Mouse (Mus musculus) MEL (cell line): ENCODE data around the gene Ifi27l2a. TPM values are rescaled to one million over a fixed set of nuclear protein-coding genes. Genes with fewer than 3 reads are reported as not detected.

Source experiments
- DNase-seq: peaks from one replicate; pipeline ENCODE4 v3.0.0; 2011; ENCODE audit warnings: low read depth, low spot score
- H3K27ac ChIP-seq: 2 replicates; pipeline ENCODE4 v1.5.1; 2012; ENCODE audit warnings: low read depth, mild to moderate bottlenecking, control low read depth, low read length, moderate library complexity; ENCODE audit not compliant: control insufficient read depth
- H3K27me3 ChIP-seq, 2 experiments: fragments of 150-350 bp in 1 of 2; sonication (generic) in 1 of 2; 2 replicates each; pipeline ENCODE4 v1.6.1; 2012; ENCODE audit warnings: low read length in 2 of 2, mild to moderate bottlenecking in 2 of 2, improper control_type of control experiment in 1 of 2, moderate library complexity in 1 of 2; ENCODE audit not compliant: insufficient read depth in 2 of 2, control insufficient read depth in 1 of 2
- H3K36me3 ChIP-seq, 2 experiments: 2 replicates each; pipeline ENCODE4 v1.6.1; 2012 to 2014; ENCODE audit warnings: low read length in 2 of 2, improper control_type of control experiment in 1 of 2, inconsistent platforms in 1 of 2, mild to moderate bottlenecking in 1 of 2; ENCODE audit not compliant: insufficient read depth in 2 of 2, control insufficient read depth in 1 of 2
- H3K4me1 ChIP-seq, 2 experiments: fragments of 150-350 bp in 1 of 2; sonication (generic) in 1 of 2; 2 replicates each; pipeline ENCODE4 v1.6.1; 2012; ENCODE audit warnings: low read length in 2 of 2, improper control_type of control experiment in 1 of 2, mild to moderate bottlenecking in 1 of 2; ENCODE audit not compliant: insufficient read depth in 2 of 2, control insufficient read depth in 1 of 2
- H3K4me3 ChIP-seq, 2 experiments: fragments of 150-350 bp in 1 of 2; sonication (generic) in 1 of 2; 2 replicates each; pipeline ENCODE4 v1.5.1; 2012; ENCODE audit warnings: low read depth in 2 of 2, low read length in 2 of 2, mild to moderate bottlenecking in 2 of 2, moderate library complexity in 2 of 2, control low read depth in 1 of 2, improper control_type of control experiment in 1 of 2; ENCODE audit not compliant: control insufficient read depth in 1 of 2, insufficient read depth in 1 of 2
- H3K79me2 ChIP-seq: 2 replicates; pipeline ENCODE4 v1.6.1; 2012; ENCODE audit warnings: mild to moderate bottlenecking, low read length, moderate library complexity; ENCODE audit not compliant: control insufficient read depth, poor library complexity, insufficient read depth
- H3K9ac ChIP-seq: 2 replicates; pipeline ENCODE4 v1.6.1; 2012; ENCODE audit warnings: low read depth, mild to moderate bottlenecking, control low read depth, low read length, moderate library complexity; ENCODE audit not compliant: control insufficient read depth, poor library complexity, severe bottlenecking
- H3K9me3 ChIP-seq: fragments of 150-350 bp; sonication (generic); replicated peaks from 2 replicates; pipeline ENCODE4 v1.6.1; 2012; ENCODE audit warnings: mild to moderate bottlenecking, low read length, improper control_type of control experiment, moderate library complexity; ENCODE audit not compliant: insufficient read depth
- BHLHE40 ChIP-seq: IDR thresholded peaks from 2 replicates; pipeline ENCODE4 v1.6.1; 2012; ENCODE audit warnings: low read depth, mild to moderate bottlenecking, inconsistent platforms, low read length, improper control_type of control experiment, borderline replicate concordance
- CHD2 ChIP-seq: IDR thresholded peaks from 2 replicates; pipeline ENCODE4 v1.6.1; 2011; ENCODE audit warnings: low read length, improper control_type of control experiment
- CTCF ChIP-seq, 3 experiments: IDR thresholded peaks in 2 of 3; conservative IDR thresholded peaks in 1 of 3; 2 replicates each; pipeline ENCODE4 v1.5.1; 2011 to 2012; ENCODE audit warnings: low read length in 3 of 3, low read depth in 2 of 3, mild to moderate bottlenecking in 2 of 3, improper control_type of control experiment in 1 of 3, inconsistent platforms in 1 of 3, mixed read lengths in 1 of 3, moderate library complexity in 1 of 3; ENCODE audit not compliant: control insufficient read depth in 1 of 3, insufficient read depth in 1 of 3, poor library complexity in 1 of 3, severe bottlenecking in 1 of 3
- E2F4 ChIP-seq: IDR thresholded peaks from 2 replicates; pipeline ENCODE4 v1.6.1; 2011; ENCODE audit warnings: low read depth, low read length, improper control_type of control experiment, borderline replicate concordance
- ELF1 ChIP-seq: IDR thresholded peaks from 2 replicates; pipeline ENCODE4 v1.6.1; 2014; ENCODE audit warnings: low read depth, mild to moderate bottlenecking, inconsistent platforms, low read length, improper control_type of control experiment, moderate library complexity
- GABPA ChIP-seq: IDR thresholded peaks from 2 replicates; pipeline ENCODE4 v1.6.1; 2012; ENCODE audit warnings: low read depth, mild to moderate bottlenecking, inconsistent platforms, low read length, improper control_type of control experiment, moderate library complexity
- GATA1 ChIP-seq: IDR thresholded peaks from 2 replicates; pipeline ENCODE4 v1.6.1; 2011; ENCODE audit warnings: low read depth, low read length, improper control_type of control experiment
- MAX ChIP-seq: IDR thresholded peaks from 2 replicates; pipeline ENCODE4 v1.6.1; 2011; ENCODE audit warnings: low read length, improper control_type of control experiment
- MAZ ChIP-seq: IDR thresholded peaks from 2 replicates; pipeline ENCODE4 v1.6.1; 2012; ENCODE audit warnings: low read depth, mild to moderate bottlenecking, inconsistent platforms, low read length, improper control_type of control experiment
- MEF2A ChIP-seq: IDR thresholded peaks from 2 replicates; pipeline ENCODE4 v1.6.1; 2014; ENCODE audit warnings: low read depth, mild to moderate bottlenecking, inconsistent platforms, low read length, improper control_type of control experiment; ENCODE audit not compliant: poor library complexity, insufficient replicate concordance, severe bottlenecking; ENCODE audit errors: extremely low read depth
- MXI1 ChIP-seq: IDR thresholded peaks from 2 replicates; pipeline ENCODE4 v1.6.1; 2011; ENCODE audit warnings: mild to moderate bottlenecking, low read depth, low read length, improper control_type of control experiment
- MYB ChIP-seq: IDR thresholded peaks from 2 replicates; pipeline ENCODE4 v1.6.1; 2011; ENCODE audit warnings: mild to moderate bottlenecking, low read depth, low read length, improper control_type of control experiment
- MYC ChIP-seq: IDR thresholded peaks from 2 replicates; pipeline ENCODE4 v1.6.1; 2011; ENCODE audit warnings: low read depth, mild to moderate bottlenecking, low read length, improper control_type of control experiment, moderate library complexity
- NELFE ChIP-seq: IDR thresholded peaks from 2 replicates; pipeline ENCODE4 v1.6.1; 2011; ENCODE audit warnings: low read depth, low read length, improper control_type of control experiment
- NRF1 ChIP-seq: IDR thresholded peaks from 2 replicates; pipeline ENCODE4 v1.6.1; 2014; ENCODE audit warnings: low read depth, mild to moderate bottlenecking, inconsistent platforms, low read length, improper control_type of control experiment, moderate library complexity; ENCODE audit not compliant: poor library complexity, insufficient read depth, severe bottlenecking
- POLR2AphosphoS2 ChIP-seq: IDR thresholded peaks from 2 replicates; pipeline ENCODE4 v1.6.1; 2011; ENCODE audit warnings: low read length, improper control_type of control experiment
- RAD21 ChIP-seq: IDR thresholded peaks from 2 replicates; pipeline ENCODE4 v1.6.1; 2011; ENCODE audit warnings: mild to moderate bottlenecking, low read depth, low read length, improper control_type of control experiment
- TBP ChIP-seq: IDR thresholded peaks from 2 replicates; pipeline ENCODE4 v1.8.0; 2011; ENCODE audit warnings: low read depth, low read length, improper control_type of control experiment
- UBTF ChIP-seq: IDR thresholded peaks from 2 replicates; pipeline ENCODE4 v1.6.1; 2012; ENCODE audit warnings: low read depth, mild to moderate bottlenecking, inconsistent platforms, low read length, improper control_type of control experiment, moderate library complexity, borderline replicate concordance; ENCODE audit not compliant: insufficient read depth
- USF1 ChIP-seq: IDR thresholded peaks from 2 replicates; pipeline ENCODE4 v1.6.1; 2014; ENCODE audit warnings: low read depth, mild to moderate bottlenecking, inconsistent platforms, low read length, improper control_type of control experiment, moderate library complexity
- USF2 ChIP-seq, 2 experiments: IDR thresholded peaks; 2 replicates each; pipeline ENCODE4 v1.6.1; 2011 to 2012; ENCODE audit warnings: improper control_type of control experiment in 2 of 2, low read length in 2 of 2, borderline replicate concordance in 1 of 2, inconsistent platforms in 1 of 2, low read depth in 1 of 2, mild to moderate bottlenecking in 1 of 2; ENCODE audit not compliant: insufficient read depth in 1 of 2
- ZC3H11A ChIP-seq: IDR thresholded peaks from 2 replicates; pipeline ENCODE4 v1.6.1; 2012; ENCODE audit warnings: low read depth, mild to moderate bottlenecking, inconsistent platforms, low read length, improper control_type of control experiment
- ZKSCAN1 ChIP-seq: IDR thresholded peaks from 2 replicates; pipeline ENCODE4 v1.6.1; 2012; ENCODE audit warnings: low read depth, mild to moderate bottlenecking, inconsistent platforms, low read length, improper control_type of control experiment, moderate library complexity
- ZMIZ1 ChIP-seq: IDR thresholded peaks from 2 replicates; pipeline ENCODE4 v1.6.1; 2012; ENCODE audit warnings: low read depth, mild to moderate bottlenecking, inconsistent platforms, low read length, improper control_type of control experiment, moderate library complexity
- polyA plus RNA-seq, 2 experiments: library from polyadenylated mRNA; stranded (reverse) in 1 of 2; unstranded in 1 of 2; fragments of >175 nt in 1 of 2; fragments of >200 nt in 1 of 2; gene quantifications; 2 replicates each; pipeline versions ENCODE4 v1.2.1 to v1.2.4; 2012; ENCODE audit warnings: low replicate concordance in 2 of 2, low read depth in 1 of 2; ENCODE audit not compliant: insufficient read length in 2 of 2, insufficient read depth in 1 of 2, missing spikeins in 1 of 2
- total RNA-seq: library from RNA; depleted of rRNA; stranded (reverse); fragments of 300-350 nt; gene quantifications from 2 replicates; pipeline ENCODE4 v1.2.3, GENCODE M21; 2012

Ifi27l2a gene
- total and polyA plus RNA-seq, 3 experiments, result 3.2 to 3.5 TPM; not detected in 1

GRCm38 (mm10) chr12:103482781-103483180, 39.3 kb upstream of the Ifi27l2a start:
- Histone ChIP-seq H3K9ac (no peak overlapping the region), H3K27ac (no peak overlapping the region), H3K9me3 (no peaks in the 10 kb centered on the region), H3K36me3 (no peaks in the 10 kb centered on the region), H3K27me3 (0 out of 4 replicates have a peak, but pooled peaks cover 0 to 1% of the 10 kb centered on the region in 2 experiments)
- DNase-seq, result no peak
- TF ChIP-seq MYB, result no peak
- TF ChIP-seq ELF1, result no peak
- no peak for TF ChIP-seq ZKSCAN1
- TF ChIP-seq UBTF, result no peak
- no peak for TF ChIP-seq USF2 (IDR thresholded peaks at IDR 0.05; ENCODE audit: borderline replicate concordance in 1 of 2, insufficient read depth in 1 of 2, low read depth in 1 of 2, low read length in 2 of 2)
- no peak for TF ChIP-seq USF1
- no peak for TF ChIP-seq CTCF (IDR thresholded peaks at IDR 0.05 in 2 of 3, conservative IDR thresholded peaks at IDR 0.05 in 1 of 3; ENCODE audit: control insufficient read depth in 1 of 3, insufficient read depth in 1 of 3, low read depth in 2 of 3, low read length in 3 of 3, poor library complexity in 1 of 3, severe bottlenecking in 1 of 3)
- no peak for TF ChIP-seq ZMIZ1
- no peak for TF ChIP-seq MAX
- no peak for TF ChIP-seq GABPA
- TF ChIP-seq E2F4, result no peak
- TF ChIP-seq BHLHE40, result no peak
- TF ChIP-seq NRF1, result no peak
- TF ChIP-seq GATA1, result no peak
- TF ChIP-seq RAD21, result no peak
- TF ChIP-seq ZC3H11A, result no peak
- no peak for TF ChIP-seq TBP
- no peak for TF ChIP-seq MAZ
- no peak for TF ChIP-seq CHD2
- TF ChIP-seq, all 39 proteins: peak for 0
- Histone ChIP-seq H3K4me3 (no peak overlapping the region), H3K4me1 (peaks cover 0 to 3% of the 10 kb centered on the region in 2 experiments; a peak in 1 of 4 replicates), H3K79me2 (no peaks in the 10 kb centered on the region)

GRCm38 (mm10) chr12:103481671-103482070, 38.2 kb upstream of the Ifi27l2a start:
- H3K36me3 ChIP-seq, result no peaks in the 10 kb centered on the region
- H3K27me3 ChIP-seq, result peaks cover 3 to 5% of the 10 kb centered on the region in 2 experiments; a peak in 2 of 4 replicates
- H3K4me3 ChIP-seq, result no peak overlapping the region
- TF ChIP-seq POLR2AphosphoS2, result no peak
- TF ChIP-seq ZMIZ1, result no peak
- no peak for TF ChIP-seq TBP
- TF ChIP-seq E2F4, result no peak
- no peak for TF ChIP-seq ZC3H11A
- no peak for TF ChIP-seq MYC
- no peak for TF ChIP-seq MXI1
- no peak for TF ChIP-seq CTCF (IDR thresholded peaks at IDR 0.05 in 2 of 3, conservative IDR thresholded peaks at IDR 0.05 in 1 of 3; ENCODE audit: control insufficient read depth in 1 of 3, insufficient read depth in 1 of 3, low read depth in 2 of 3, low read length in 3 of 3, poor library complexity in 1 of 3, severe bottlenecking in 1 of 3)
- TF ChIP-seq NELFE, result no peak
- TF ChIP-seq USF1, result no peak
- no peak for TF ChIP-seq MEF2A
- TF ChIP-seq, all 39 proteins: peak for 0
- Histone ChIP-seq H3K9ac (no peak overlapping the region), H3K27ac (no peak overlapping the region), H3K79me2 (no peaks in the 10 kb centered on the region), H3K9me3 (no peaks in the 10 kb centered on the region), H3K4me1 (no peaks in the 10 kb centered on the region; a peak in 1 of 4 replicates)
- no peak for DNase-seq
